Comparison of ENCODE assay signal across 10 mouse cellular contexts in genomic region chr9:115665337-115666004, GRCm38 (mm10).
A peak's percentile ranks its signal among the peaks of the same experiment; 100 is the strongest.
DNase-seq lines count a peak whose midpoint lies in the region; ATAC-seq lines count a peak whose summit lies in the region.
"Had no signal": no experiment of that assay in that cellular context is flagged by ENCODE, and none has a peak within 500 bp of the region (broad histone marks: within the 10 kb centered on the region; RNA-seq: fewer than 3 reads in every experiment).

No protein-coding gene starts in this region.

- no peak overlapping the region for H3K4me3 ChIP-seq in forebrain, embryonic 11.5 days (ENCODE audit: low read depth, low read length)
- H3K4me3 ChIP-seq in forebrain, embryonic 12.5 days (replicated peaks), result no peak overlapping the region
- no peak overlapping the region for H3K4me3 ChIP-seq in heart, embryonic 13.5 days
- H3K4me3 ChIP-seq in limb, embryonic 10.5 days, result no peak overlapping the region

- H3K36me3 ChIP-seq in forebrain, embryonic 11.5 days (ENCODE audit: control insufficient read depth, insufficient read depth, low read length), result no peaks in the 10 kb centered on the region
- no peaks in the 10 kb centered on the region for H3K36me3 ChIP-seq in forebrain, embryonic 12.5 days (replicated peaks)
- no peaks in the 10 kb centered on the region for H3K36me3 ChIP-seq in heart, embryonic 13.5 days
- no peaks in the 10 kb centered on the region for H3K36me3 ChIP-seq in limb, embryonic 10.5 days

- no peaks in the 10 kb centered on the region for H3K4me1 ChIP-seq in forebrain, embryonic 11.5 days (replicated peaks; ENCODE audit: control insufficient read depth, insufficient read depth, low read length)
- no peaks in the 10 kb centered on the region for H3K4me1 ChIP-seq in forebrain, embryonic 12.5 days
- peaks cover 14% of the 10 kb centered on the region for H3K4me1 ChIP-seq in heart, embryonic 13.5 days
- peaks cover 3% of the 10 kb centered on the region; the same call in 1 of the 2 replicates for H3K4me1 ChIP-seq in limb, embryonic 10.5 days

- 56% methylated on average over 5 of the region's 5 CpGs for WGBS in forebrain, embryonic 11.5 days
- WGBS in forebrain, embryonic 12.5 days, result 46% methylated on average over 5 of the region's 5 CpGs
- WGBS in heart, embryonic 13.5 days, result 46% methylated on average over 5 of the region's 5 CpGs
- 55% methylated on average over 5 of the region's 5 CpGs for WGBS in limb, embryonic 10.5 days

- H3K27me3 ChIP-seq in forebrain, embryonic 11.5 days (ENCODE audit: control insufficient read depth, insufficient read depth, low read length), result no peaks in the 10 kb centered on the region; the same call in 1 of the 2 replicates
- peaks cover 27% of the 10 kb centered on the region for H3K27me3 ChIP-seq in forebrain, embryonic 12.5 days
- H3K27me3 ChIP-seq in heart, embryonic 13.5 days (replicated peaks), result no peaks in the 10 kb centered on the region
- no peaks in the 10 kb centered on the region for H3K27me3 ChIP-seq in limb, embryonic 10.5 days (ENCODE audit: low read depth, poor library complexity, severe bottlenecking)

- H3K27ac ChIP-seq in forebrain, embryonic 11.5 days (ENCODE audit: low read depth, low read length), result no peak overlapping the region
- H3K27ac ChIP-seq in forebrain, embryonic 12.5 days, result no peak overlapping the region
- peak overlapping the region; percentile 68 for H3K27ac ChIP-seq in heart, embryonic 13.5 days (replicated peaks)
- H3K27ac ChIP-seq in limb, embryonic 10.5 days, result no peak overlapping the region

- H3K9me3 ChIP-seq in forebrain, embryonic 11.5 days (ENCODE audit: control insufficient read depth, low read length), result no peaks in the 10 kb centered on the region
- H3K9me3 ChIP-seq in forebrain, embryonic 12.5 days, result no peaks in the 10 kb centered on the region
- H3K9me3 ChIP-seq in heart, embryonic 13.5 days, result no peaks in the 10 kb centered on the region
- H3K9me3 ChIP-seq in limb, embryonic 10.5 days (replicated peaks), result no peaks in the 10 kb centered on the region

- H3K4me2 ChIP-seq in forebrain, embryonic 11.5 days (ENCODE audit: low read depth, low read length, severe bottlenecking), result no peak overlapping the region
- no peak overlapping the region for H3K4me2 ChIP-seq in forebrain, embryonic 12.5 days
- H3K4me2 ChIP-seq in heart, embryonic 13.5 days, result no peak overlapping the region
- H3K4me2 ChIP-seq: midbrain, embryonic 11.5 days had no signal

- no peak for ATAC-seq in forebrain, embryonic 11.5 days (replicated peaks; ENCODE audit: low FRiP score)
- ATAC-seq in forebrain, embryonic 12.5 days (ENCODE audit: low FRiP score), result no peak
- ATAC-seq in heart, embryonic 13.5 days (ENCODE audit: extremely low read depth, insufficient number of reproducible peaks, low FRiP score, low TSS enrichment), result no peak; the same call in 1 of the 2 replicates
- ATAC-seq: activated CD4-positive, CD25-positive, alpha-beta regulatory T cell, adult 4 months had no signal

- H3K9ac ChIP-seq in forebrain, embryonic 11.5 days (ENCODE audit: low read length), result no peak overlapping the region
- no peak overlapping the region for H3K9ac ChIP-seq in forebrain, embryonic 12.5 days
- no peak overlapping the region for H3K9ac ChIP-seq in heart, embryonic 13.5 days

- peak; percentile 41 for DNase-seq in forebrain, embryonic 11.5 days (ENCODE audit: low spot score)
- DNase-seq in adrenal gland, postnatal 14 days, result peak; percentile 44
- DNase-seq in kidney, postnatal 25 days, result peak; percentile 5 to 51
- DNase-seq in limb, embryonic 10.5 days (ENCODE audit: low spot score), result no peak
- DNase-seq in spleen, postnatal 14 days (ENCODE audit: low spot score in 2 of 2), result no peak
- no peak for DNase-seq in frontal cortex, postnatal 36 days (ENCODE audit: low spot score in 2 of 2)

Comparison
In these comparisons a context has a peak if more than half of its experiments do, and no peak if none do; other contexts are left out.
1. DNase-seq: peak in forebrain, embryonic 11.5 days (single experiment), adrenal gland, postnatal 14 days (single experiment) and kidney, postnatal 25 days (2 of 2); none in limb, embryonic 10.5 days (single experiment), spleen, postnatal 14 days (0 of 2) and frontal cortex, postnatal 36 days (0 of 2).